Mouse (Mus musculus) stomach, postnatal 0 days (tissue): ENCODE results near the gene Ascc2. TPM values are rescaled to one million over a fixed set of nuclear protein-coding genes. Genes with fewer than 3 reads are reported as not detected.
A peak's percentile ranks its signal among the peaks of the same experiment; 100 is the strongest.

Experiments
- ATAC-seq: fragments of 200-750 bp; cut with Nextera tagmentation; 2 replicates; pipeline ENCODE4 v1.8.0; 2017; ENCODE audit not compliant: low FRiP score, low TSS enrichment
- DNase-seq: peaks from one replicate; pipeline ENCODE4 v3.0.0-alpha.2; 2016; ENCODE audit warnings: low spot score
- H3K27ac ChIP-seq: fragments of 300-500 bp; sonication (generic); replicated peaks from 2 replicates; pipeline ENCODE4 v1.5.1; 2014; ENCODE audit warnings: mild to moderate bottlenecking, control low read depth
- H3K27me3 ChIP-seq: fragments of 300-500 bp; sonication (generic); 2 replicates; pipeline ENCODE4 v1.6.1; 2014; ENCODE audit warnings: low read length; ENCODE audit not compliant: control insufficient read depth, insufficient read depth
- H3K36me3 ChIP-seq: fragments of 300-500 bp; sonication (generic); 2 replicates; pipeline ENCODE4 v1.6.1; 2014; ENCODE audit warnings: low read length, mixed read lengths; ENCODE audit not compliant: control insufficient read depth, insufficient read depth
- H3K4me1 ChIP-seq: fragments of 300-500 bp; sonication (generic); replicated peaks from 2 replicates; pipeline ENCODE4 v1.6.1; 2014; ENCODE audit warnings: antibody characterized with exemption; ENCODE audit not compliant: control insufficient read depth, insufficient read depth
- H3K4me2 ChIP-seq: fragments of 300-500 bp; sonication (generic); replicated peaks from 2 replicates; pipeline ENCODE4 v1.6.1; 2014; ENCODE audit warnings: low read depth, mild to moderate bottlenecking, control low read depth, moderate library complexity
- H3K4me3 ChIP-seq: fragments of 300-500 bp; sonication (generic); 2 replicates; pipeline ENCODE4 v1.5.1; 2014; ENCODE audit warnings: low read depth, low read length, control low read depth
- H3K9ac ChIP-seq: fragments of 300-500 bp; sonication (generic); 2 replicates; pipeline ENCODE4 v1.6.1; 2014; ENCODE audit warnings: mild to moderate bottlenecking, low read length, control low read depth, mixed read lengths
- H3K9me3 ChIP-seq: fragments of 300-500 bp; sonication (generic); 2 replicates; pipeline ENCODE4 v1.6.1; 2016; ENCODE audit warnings: low read length; ENCODE audit not compliant: control insufficient read depth
- CTCF ChIP-seq: IDR thresholded peaks from 2 replicates; pipeline ENCODE4 v1.5.1; 2016; ENCODE audit warnings: antibody characterized with exemption, low read depth, mild to moderate bottlenecking, moderate library complexity
- EP300 ChIP-seq: optimal IDR thresholded peaks from 2 replicates; pipeline ENCODE3; 2016; ENCODE audit warnings: antibody characterized with exemption
- WGBS: fragments of 180-500 bp; shearing (Covaris S2); extraction: QIAGEN DNeasy Blood & Tissue Kit; methylation state at CpG from one replicate; pipeline ENCODE4 v1.1.7; 2014; 5-methylcytosine and 5-hydroxymethylcytosine counted together
- polyA plus RNA-seq: library from polyadenylated mRNA; unstranded; fragments of >200 nt; fragmentation: Nextera tagmentation; extraction: Ambion mirVana; gene quantifications from 2 replicates; pipeline ENCODE4 v1.2.1, GENCODE M21; 2015

The Ascc2 gene
- polyA plus RNA-seq, 1 experiment from 2014 or later = 20.2 TPM

DNA sequence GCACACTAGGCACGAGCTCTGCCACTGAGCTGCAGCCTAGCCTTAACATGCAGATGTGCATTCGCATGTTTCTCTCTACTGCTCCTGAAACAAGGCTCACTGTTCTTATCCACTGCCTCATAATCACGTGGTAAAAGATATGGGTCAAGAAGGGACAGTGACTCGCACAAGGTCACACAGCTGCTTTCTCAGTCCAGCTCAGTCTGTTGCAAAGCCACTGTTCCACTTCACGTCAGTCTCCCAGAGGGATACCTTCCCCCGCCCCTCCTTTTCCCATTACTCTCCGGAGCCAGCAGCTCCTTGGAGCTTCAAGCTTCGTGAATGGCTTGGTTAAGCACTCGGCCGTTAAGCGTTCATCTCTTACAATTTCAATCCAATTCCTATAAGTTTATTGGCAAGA lies 82.8 kb downstream of the Ascc2 start:
- no peak overlapping the region for H3K9ac ChIP-seq
- no peak for ATAC-seq
- H3K4me3 ChIP-seq = no peak overlapping the region
- no peak for DNase-seq
- TF ChIP-seq EP300 (no peak), CTCF (no peak)
- H3K36me3 ChIP-seq = peaks cover 4% of the 10 kb centered on the region
- H3K9me3 ChIP-seq = no peaks in the 10 kb centered on the region
- H3K4me1 ChIP-seq = no peaks in the 10 kb centered on the region
- WGBS = 60% methylated on average over 11 of the region's 11 CpGs
- H3K27ac ChIP-seq = no peak overlapping the region
- no peak overlapping the region for H3K4me2 ChIP-seq
- H3K27me3 ChIP-seq = no peaks in the 10 kb centered on the region

DNA sequence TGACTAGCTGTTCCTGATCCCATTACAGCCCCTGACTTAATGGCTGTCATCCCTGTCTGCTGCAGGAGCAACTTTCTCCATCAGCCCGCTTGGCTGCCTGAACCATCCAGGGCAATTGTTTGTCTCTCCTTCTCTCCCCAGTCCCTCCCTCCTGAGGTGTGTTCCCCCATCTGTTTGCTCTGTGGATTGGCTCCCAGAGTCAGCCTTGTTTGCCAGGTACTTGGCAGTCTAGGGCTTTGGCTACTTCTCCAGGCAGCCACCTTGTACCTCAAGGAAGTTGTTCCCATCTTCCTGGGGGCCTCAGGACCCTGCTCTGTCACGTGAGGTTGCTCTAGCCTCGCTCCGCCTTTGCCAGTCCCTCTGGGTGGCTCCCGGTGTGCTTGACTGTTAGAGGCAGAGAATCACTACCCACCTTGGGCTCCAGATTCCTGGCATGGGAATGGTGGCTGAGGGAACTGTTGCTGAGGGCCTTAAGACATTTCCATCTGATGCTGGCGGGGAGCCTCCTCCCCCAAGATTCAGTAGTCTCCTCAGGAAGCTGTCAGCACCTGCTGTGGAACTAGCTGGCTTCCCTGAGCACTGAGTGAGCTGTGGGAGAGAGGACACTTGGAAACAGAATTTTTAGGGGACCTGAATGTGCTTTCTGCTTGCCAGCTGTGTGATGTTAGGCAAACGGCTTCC lies 83.5 kb downstream of the Ascc2 start:
- no peak overlapping the region for H3K9ac ChIP-seq
- TF ChIP-seq CTCF (no peak), EP300 (no peak)
- peaks cover 4% of the 10 kb centered on the region for H3K36me3 ChIP-seq
- H3K4me3 ChIP-seq = no peak overlapping the region
- WGBS = 40% methylated on average over 7 of the region's 7 CpGs
- H3K4me1 ChIP-seq = no peaks in the 10 kb centered on the region
- ATAC-seq = 0 out of 2 replicates have a peak, but pooled peaks have one; percentile 36
- peak; percentile 43 for DNase-seq
- H3K27me3 ChIP-seq = no peaks in the 10 kb centered on the region
- H3K9me3 ChIP-seq = no peaks in the 10 kb centered on the region
- no peak overlapping the region for H3K27ac ChIP-seq
- no peak overlapping the region for H3K4me2 ChIP-seq

DNA sequence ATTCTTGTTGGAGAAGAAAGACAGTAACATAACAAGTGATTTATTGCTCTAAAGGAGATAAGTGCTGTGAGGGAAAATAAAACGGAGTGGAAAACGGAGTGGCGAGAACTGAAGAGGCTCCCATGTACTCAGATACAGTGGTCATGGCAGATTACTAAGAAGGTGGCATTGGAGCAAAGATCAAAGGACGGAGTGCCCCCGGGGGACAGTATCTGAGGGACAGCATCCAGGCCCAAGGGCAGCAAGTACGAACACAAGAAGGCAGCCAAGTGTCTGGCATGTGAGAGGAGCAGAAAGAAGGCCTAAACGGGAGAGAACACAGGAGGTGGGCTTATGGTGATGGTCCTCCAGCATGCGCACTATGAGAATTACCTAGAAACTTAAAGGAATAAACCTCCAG lies 84.2 kb downstream of the Ascc2 start:
- no peak overlapping the region for H3K9ac ChIP-seq
- H3K27me3 ChIP-seq = no peaks in the 10 kb centered on the region
- H3K9me3 ChIP-seq = no peaks in the 10 kb centered on the region
- H3K4me2 ChIP-seq = no peak overlapping the region
- H3K4me1 ChIP-seq = no peaks in the 10 kb centered on the region
- no peak overlapping the region for H3K4me3 ChIP-seq
- no peak overlapping the region for H3K27ac ChIP-seq
- TF ChIP-seq EP300 (no peak), CTCF (no peak)
- DNase-seq (no peak), ATAC-seq (no peak)
- peaks cover 4% of the 10 kb centered on the region for H3K36me3 ChIP-seq
- WGBS = 88% methylated on average over 8 of the region's 8 CpGs

DNA sequence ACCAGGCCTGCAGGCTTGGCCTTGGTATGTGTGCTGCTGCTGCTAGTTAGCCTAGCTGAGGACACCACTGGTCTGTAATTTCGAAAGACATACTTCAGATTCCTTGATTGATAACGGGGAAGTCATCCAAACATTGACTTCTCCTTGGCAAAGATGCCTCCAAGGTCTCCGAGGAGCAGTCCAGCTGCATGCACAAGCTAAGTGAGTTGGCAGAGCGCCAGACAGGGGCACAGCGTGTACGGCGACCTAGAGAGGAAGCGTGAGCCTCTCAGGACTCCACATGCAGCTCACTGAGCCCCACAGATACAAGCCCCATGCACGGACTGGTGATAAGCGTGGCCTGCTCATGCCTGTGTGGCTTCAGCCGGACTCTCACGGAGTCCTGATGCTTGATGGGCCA lies 92.1 kb downstream of the Ascc2 start:
- DNase-seq (peak; percentile 59), ATAC-seq (peak; percentile 41)
- WGBS = 27% methylated on average over 12 of the region's 12 CpGs
- Histone ChIP-seq H3K4me3 (no peak overlapping the region), H3K4me2 (no peak overlapping the region; the same call in 1 of the 2 replicates), H3K9ac (no peak overlapping the region), H3K27me3 (no peaks in the 10 kb centered on the region), H3K36me3 (peaks cover 7% of the 10 kb centered on the region; the same call in 1 of the 2 replicates), H3K27ac (peak overlapping the region; percentile 67), H3K4me1 (no peaks in the 10 kb centered on the region), H3K9me3 (no peaks in the 10 kb centered on the region)
- no peak for TF ChIP-seq EP300
- no peak for TF ChIP-seq CTCF

DNA sequence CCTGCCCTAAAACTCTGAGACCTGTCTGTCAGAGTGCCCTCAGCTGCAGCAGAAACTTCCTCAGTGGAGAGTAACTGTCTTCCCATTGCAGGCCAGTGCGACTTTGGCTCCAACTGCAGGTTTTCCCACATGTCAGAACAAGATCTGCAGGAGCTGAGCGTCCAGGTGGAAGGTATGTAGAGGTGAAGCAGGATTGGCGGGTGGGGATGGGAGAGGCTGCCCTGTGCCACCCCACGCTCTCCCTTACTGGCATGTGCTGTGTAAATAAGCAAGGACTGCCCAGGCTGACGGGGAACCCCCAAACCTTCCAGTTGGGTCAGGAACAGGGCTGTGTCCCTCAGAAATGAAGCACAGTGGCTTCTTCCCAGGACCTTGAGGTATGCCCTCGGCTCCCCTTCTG lies 92.5 kb downstream of the Ascc2 start:
- H3K9me3 ChIP-seq = no peaks in the 10 kb centered on the region
- no peak overlapping the region; the same call in 1 of the 2 replicates for H3K4me2 ChIP-seq
- H3K4me1 ChIP-seq = no peaks in the 10 kb centered on the region
- ATAC-seq = peak; percentile 86
- TF ChIP-seq CTCF = peak; percentile 28; the same call in 1 of the 2 replicates
- no peak for TF ChIP-seq EP300
- H3K9ac ChIP-seq = no peak overlapping the region
- H3K4me3 ChIP-seq = no peak overlapping the region
- H3K27ac ChIP-seq = peak overlapping the region; percentile 67
- no peaks in the 10 kb centered on the region for H3K27me3 ChIP-seq
- WGBS = 60% methylated on average over 6 of the region's 6 CpGs
- DNase-seq = peak; percentile 71
- H3K36me3 ChIP-seq = peaks cover 7% of the 10 kb centered on the region; the same call in 1 of the 2 replicates

DNA sequence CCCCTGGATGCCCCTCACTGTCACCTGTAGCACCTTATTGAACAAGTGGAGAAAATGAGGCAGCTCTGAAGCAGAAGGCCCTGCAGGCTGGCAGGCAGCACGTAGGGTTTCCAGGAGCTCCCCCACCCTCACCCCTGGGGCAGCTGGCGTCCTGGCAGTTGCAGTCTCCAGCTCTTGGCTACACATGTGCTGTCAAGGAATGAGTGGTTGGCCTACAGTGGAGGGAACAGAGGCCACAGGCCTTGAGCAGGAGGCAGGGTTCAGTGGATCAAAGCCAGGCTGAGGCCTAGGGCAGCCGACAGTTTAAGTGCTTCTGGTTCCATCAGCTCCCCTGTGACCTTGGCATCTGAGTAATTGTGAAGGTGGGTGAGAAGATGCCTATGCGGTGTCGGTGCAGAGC lies 93.4 kb downstream of the Ascc2 start:
- no peaks in the 10 kb centered on the region for H3K9me3 ChIP-seq
- no peaks in the 10 kb centered on the region for H3K27me3 ChIP-seq
- H3K36me3 ChIP-seq = peaks cover 7% of the 10 kb centered on the region; the same call in 1 of the 2 replicates
- WGBS = 70% methylated on average over 5 of the region's 5 CpGs
- H3K4me3 ChIP-seq = no peak overlapping the region
- no peak overlapping the region for H3K4me2 ChIP-seq
- no peaks in the 10 kb centered on the region for H3K4me1 ChIP-seq
- H3K9ac ChIP-seq = no peak overlapping the region
- DNase-seq (no peak), ATAC-seq (no peak)
- TF ChIP-seq EP300 = no peak
- no peak for TF ChIP-seq CTCF
- 0 out of 2 replicates have a peak overlapping the region, but pooled peaks have one; percentile 18 for H3K27ac ChIP-seq
